Mouse (Mus musculus) testis, adult 2 months (tissue): ENCODE measurements at regions not wholly inside any gene's neighbourhood (a gene's known extent, or its start where the extent isn't known, plus 50 kb on each side); places are given as distances from the start of the nearest gene placed in this dataset.

Source experiments
- CTCF ChIP-seq: fragments of 200-500 bp; IDR thresholded peaks from 2 replicates; pipeline ENCODE4 v1.5.1; 2012; ENCODE audit warnings: low read depth, mild to moderate bottlenecking, inconsistent platforms, low read length, moderate library complexity; ENCODE audit not compliant: control insufficient read depth, insufficient read depth, insufficient replicate concordance
- POLR2A ChIP-seq: fragments of 200-500 bp; IDR thresholded peaks from 2 replicates; pipeline ENCODE4 v1.6.1; 2012; ENCODE audit warnings: low read depth, mild to moderate bottlenecking, inconsistent platforms, low read length, moderate library complexity; ENCODE audit not compliant: control insufficient read depth

DNA sequence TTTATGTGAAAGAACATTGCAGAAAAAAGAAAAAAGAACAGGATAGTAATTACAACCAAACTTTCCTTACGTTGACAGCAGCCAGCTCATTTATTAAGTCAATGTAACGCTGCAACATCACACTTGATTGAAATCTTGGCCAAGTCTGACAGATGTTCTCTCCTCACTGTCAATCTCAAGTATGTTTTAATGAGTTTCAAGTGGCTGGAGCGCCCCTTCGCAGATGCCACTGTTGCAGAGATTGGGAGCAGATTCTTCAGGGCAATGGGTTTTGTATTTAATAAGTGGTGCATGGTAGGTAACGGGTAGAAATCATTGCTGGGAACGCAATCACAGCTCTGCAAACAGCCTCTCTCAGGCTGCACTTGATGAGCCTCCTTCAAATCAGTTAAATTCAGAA, 470.8 kb downstream of the D3Ertd751e start:
- TF ChIP-seq CTCF (no peak), POLR2A (no peak)
